In the genomic region with DNA sequence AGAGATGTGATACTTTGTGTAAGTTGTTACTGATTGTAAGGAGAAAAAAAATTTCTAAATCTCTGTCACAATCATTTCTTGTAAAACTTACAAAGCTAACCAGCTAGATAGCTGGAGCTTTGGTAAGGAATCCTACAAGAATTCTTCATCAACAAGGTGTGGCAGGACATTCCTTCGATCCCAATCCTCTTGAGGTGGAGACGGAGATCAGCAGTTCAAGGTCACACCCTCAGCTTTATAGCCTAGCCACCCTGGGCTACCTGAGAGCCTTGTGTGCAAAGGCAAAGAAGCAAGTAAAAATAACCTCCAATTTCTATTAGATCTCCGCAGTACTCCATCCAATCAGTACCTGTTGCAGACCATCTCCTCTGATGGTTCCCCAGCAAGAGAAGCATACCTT, we compare ENCODE assay signal across 26 mouse cellular contexts. TPM values are rescaled to one million over a fixed set of nuclear protein-coding genes. Genes with fewer than 3 reads are reported as not detected.
"Had no signal": no experiment of that assay in that cellular context is flagged by ENCODE, and none has a peak within 500 bp of the region (broad histone marks: within the 10 kb centered on the region; RNA-seq: fewer than 3 reads in every experiment).

No protein-coding gene starts in this region.

- ATAC-seq: forebrain, embryonic 13.5 days; forebrain, embryonic 14.5 days; forebrain, embryonic 15.5 days; forebrain, embryonic 16.5 days; forebrain, postnatal 0 days had no signal

- H3K4me2 ChIP-seq: embryonic facial prominence, embryonic 12.5 days; embryonic facial prominence, embryonic 13.5 days; embryonic facial prominence, embryonic 15.5 days; forebrain, embryonic 12.5 days; forebrain, embryonic 13.5 days; forebrain, embryonic 15.5 days had no signal

- H3K27ac ChIP-seq: embryonic facial prominence, embryonic 10.5 days; embryonic facial prominence, embryonic 12.5 days; embryonic facial prominence, embryonic 13.5 days; embryonic facial prominence, embryonic 15.5 days; forebrain, embryonic 10.5 days; forebrain, embryonic 12.5 days; forebrain, embryonic 13.5 days; forebrain, embryonic 15.5 days; gastrocnemius, adult 2 months; heart, adult 2 months had no signal

- DNase-seq: cerebellum, adult 9-11 months; cerebellum, postnatal 10 days; cerebellum, postnatal 14 days; cerebellum, postnatal 25 days; cerebellum, postnatal 36 days; embryo, embryonic 11 days; forebrain, postnatal 0 days; gastrocnemius, adult 2 months; gastrocnemius, postnatal 10 days; gastrocnemius, postnatal 14 days; gastrocnemius, postnatal 25 days; gastrocnemius, postnatal 36 days; heart, adult 11 months; heart, adult 18-20 months; heart, adult 2 months had no signal

- H3K4me1 ChIP-seq: embryonic facial prominence, embryonic 12.5 days; embryonic facial prominence, embryonic 13.5 days; embryonic facial prominence, embryonic 15.5 days had no signal

- H3K36me3 ChIP-seq: embryonic facial prominence, embryonic 10.5 days; embryonic facial prominence, embryonic 12.5 days; embryonic facial prominence, embryonic 13.5 days; embryonic facial prominence, embryonic 15.5 days; forebrain, embryonic 10.5 days; forebrain, embryonic 12.5 days; forebrain, embryonic 15.5 days had no signal

- H3K4me3 ChIP-seq: embryonic facial prominence, embryonic 10.5 days; embryonic facial prominence, embryonic 12.5 days; embryonic facial prominence, embryonic 13.5 days; embryonic facial prominence, embryonic 15.5 days; erythroblast, embryonic 14.5 days; forebrain, embryonic 10.5 days; forebrain, embryonic 12.5 days; forebrain, embryonic 13.5 days; forebrain, embryonic 15.5 days; gastrocnemius, adult 2 months; heart, adult 2 months had no signal

- H3K9ac ChIP-seq: embryonic facial prominence, embryonic 12.5 days; embryonic facial prominence, embryonic 13.5 days; embryonic facial prominence, embryonic 15.5 days; forebrain, embryonic 12.5 days; forebrain, embryonic 13.5 days; forebrain, embryonic 15.5 days; forebrain, postnatal 0 days had no signal

- H3K9me3 ChIP-seq: embryonic facial prominence, embryonic 10.5 days; embryonic facial prominence, embryonic 12.5 days; embryonic facial prominence, embryonic 13.5 days; embryonic facial prominence, embryonic 15.5 days; forebrain, embryonic 10.5 days; forebrain, embryonic 12.5 days; forebrain, embryonic 13.5 days; forebrain, embryonic 15.5 days had no signal

RNA-seq across cellular contexts. Expression of a gene that starts 13.7 kb away (rescaled TPM):
- polyA plus RNA-seq: erythroblast, embryonic 14.5 days had no signal
